Mouse (Mus musculus) left cerebral cortex, postnatal 14 days (tissue): ENCODE measurements at regions not wholly inside any gene's neighbourhood (a gene's known extent, or its start where the extent isn't known, plus 50 kb on each side); places are given as distances from the start of the nearest gene placed in this dataset.

ENCODE experiments used
- DNase-seq, 2 experiments: peaks; one replicate each; pipeline ENCODE4 v3.0.0; 2021 to 2022; ENCODE audit warnings: low spot score in 2 of 2, mixed read lengths in 1 of 2
- intact Hi-C: fragments of 180-260 bp; cut with DNase I; formaldehyde crosslinking; loops from one replicate; pipeline ENCODE4 v1.15.1; 2025

- intact Hi-C loops: loop anchor here (5.0 to 10.0 kb wide), 3 partner anchors 442 to 1872 kb away; no protein-coding TSS in a partner anchor
- DNase-seq: peak; percentile 22 to 43
Observed at GRCm38 (mm10) chrX:61046700-61047099, 138.7 kb downstream of the Cdr1 start.

- peak in 1 of 2 experiments; percentile 3 for DNase-seq
- intact Hi-C loops: loop anchor here (10.0 kb wide), 2 partner anchors 438 to 1868 kb away; no protein-coding TSS in a partner anchor
Observed at GRCm38 (mm10) chrX:61043147-61043546, 142.2 kb downstream of the Cdr1 start.
